Mouse (Mus musculus): ENCODE measurements around the gene Armc10. TPM values are rescaled to one million over a fixed set of nuclear protein-coding genes. Genes with fewer than 3 reads are reported as not detected.
"Not testable (repeated sequence)": the region's sequence is repeated elsewhere in the genome, so short reads cannot be mapped to it uniquely, and the experiment has no call there.

Gene Armc10
- polyA plus RNA-seq, 1 experiment from 2014 or later = 7.4 TPM

GRCm38 (mm10) chr5:21706546-21706945, 60.9 kb downstream of the Armc10 start:
- H3K4me3 ChIP-seq (ENCODE audit: low read depth, low read length) = no peak overlapping the region
- H3K9me3 ChIP-seq (ENCODE audit: low read length) = no peaks in the 10 kb centered on the region; the same call in 1 of the 2 replicates
- ATAC-seq = no peak
- H3K27me3 ChIP-seq (ENCODE audit: insufficient read depth, low read length) = no peaks in the 10 kb centered on the region
- no peaks in the 10 kb centered on the region for H3K36me3 ChIP-seq (replicated peaks; ENCODE audit: insufficient read depth, low read length)
- H3K27ac ChIP-seq (ENCODE audit: low read depth) = no peak overlapping the region
- H3K4me2 ChIP-seq (ENCODE audit: low read depth, low read length) = no peak overlapping the region
- H3K9ac ChIP-seq (replicated peaks) = no peak overlapping the region
- TF ChIP-seq EP300 (IDR thresholded peaks at IDR 0.05; ENCODE audit: low read depth) (no peak), CTCF (IDR thresholded peaks at IDR 0.05; ENCODE audit: low read depth) (no peak)
- 93% methylated on average over 4 of the region's 4 CpGs for WGBS (ENCODE audit: insufficient replicate concordance)
- H3K4me1 ChIP-seq (ENCODE audit: insufficient read depth) = peaks cover 5% of the 10 kb centered on the region; the same call in 1 of the 2 replicates
- DNase-seq = no peak

- H3K27me3 ChIP-seq (ENCODE audit: insufficient read depth, low read length) = not testable (repeated sequence)
Measured at GRCm38 (mm10) chr5:21708011-21708410, 62.4 kb downstream of the Armc10 start.

More at GRCm38 (mm10) chr5:21708011-21708410, 62.4 kb downstream of the Armc10 start:
- ATAC-seq; H3K27ac ChIP-seq (ENCODE audit: low read depth); H3K9me3 ChIP-seq (ENCODE audit: low read length); DNase-seq; H3K4me1 ChIP-seq (ENCODE audit: insufficient read depth); H3K4me3 ChIP-seq (ENCODE audit: low read depth, low read length); H3K4me2 ChIP-seq (ENCODE audit: low read depth, low read length); H3K9ac ChIP-seq (replicated peaks); H3K36me3 ChIP-seq (replicated peaks; ENCODE audit: insufficient read depth, low read length): not testable (repeated sequence)
- 78% methylated on average over 8 of the region's 8 CpGs for WGBS (ENCODE audit: insufficient replicate concordance)

Other genes with a start within 250 kb of the Armc10 start
- gene Ccdc146, start 221.1 kb upstream of the Armc10 start, polyA plus RNA-seq (2015; fragmentation: Nextera tagmentation; extraction: Ambion mirVana) = 0.06 and 0.09 TPM in 2 replicates
- gene Fam185a, start 220.9 kb upstream of the Armc10 start, polyA plus RNA-seq (2015; fragmentation: Nextera tagmentation; extraction: Ambion mirVana) = 2.7 and 3.0 TPM in 2 replicates
- gene Lrrc17, start 102.3 kb upstream of the Armc10 start, polyA plus RNA-seq (2015; fragmentation: Nextera tagmentation; extraction: Ambion mirVana) = 0.81 and 0.99 TPM in 2 replicates
- gene Fbxl13, start 179 bp upstream of the Armc10 start, polyA plus RNA-seq (2015; fragmentation: Nextera tagmentation; extraction: Ambion mirVana) = 0.05 and 0.09 TPM in 2 replicates
- gene Napepld, start 55.6 kb downstream of the Armc10 start, polyA plus RNA-seq (2015; fragmentation: Nextera tagmentation; extraction: Ambion mirVana) = 0.53 and 0.70 TPM in 2 replicates
- 43.6 and 45.9 TPM in 2 replicates for gene Pmpcb, start 91.3 kb downstream of the Armc10 start, polyA plus RNA-seq (2015; fragmentation: Nextera tagmentation; extraction: Ambion mirVana)
- 25.0 and 27.1 TPM in 2 replicates for gene Dnajc2, start 139.4 kb downstream of the Armc10 start, polyA plus RNA-seq (2015; fragmentation: Nextera tagmentation; extraction: Ambion mirVana)
- gene Psmc2, start 139.5 kb downstream of the Armc10 start, polyA plus RNA-seq (2015; fragmentation: Nextera tagmentation; extraction: Ambion mirVana) = 76.7 and 82.0 TPM in 2 replicates
- gene Slc26a5, start 219.8 kb downstream of the Armc10 start, polyA plus RNA-seq (2015; fragmentation: Nextera tagmentation; extraction: Ambion mirVana) = not detected in 2 replicates